Mouse (Mus musculus) heart, adult 2 months (tissue): ENCODE data around the gene Gm826.

Experiments used
- CTCF ChIP-seq: fragments of 200-600 bp; IDR thresholded peaks from 2 replicates; pipeline ENCODE4 v1.8.1; 2022; ENCODE audit warnings: antibody characterized with exemption, mild to moderate bottlenecking, moderate library complexity
- EP300 ChIP-seq: fragments of 200-500 bp; IDR thresholded peaks from 2 replicates; pipeline ENCODE4 v1.6.1; 2011; ENCODE audit warnings: low read depth, low read length, control low read depth; ENCODE audit not compliant: insufficient read depth
- POLR2A ChIP-seq: fragments of 200-500 bp; IDR thresholded peaks from 2 replicates; pipeline ENCODE4 v1.6.1; 2011; ENCODE audit warnings: mild to moderate bottlenecking, low read depth, low read length, control low read depth; ENCODE audit not compliant: insufficient read depth

- TF ChIP-seq CTCF (no peak), POLR2A (no peak), EP300 (no peak)
These were observed 29.2 kb upstream of the Gm826 start for GRCm38 (mm10) chr2:160363201-160363600.
